Mouse (Mus musculus): ENCODE measurements around the gene Tcf3. TPM values are rescaled to one million over a fixed set of nuclear protein-coding genes. Genes with fewer than 3 reads are reported as not detected.
A peak's percentile ranks its signal among the peaks of the same experiment; 100 is the strongest.

The Tcf3 gene
- polyA plus RNA-seq (2015; fragmentation: Nextera tagmentation; extraction: Ambion mirVana) = 122 and 126 TPM in 2 replicates

GRCm38 (mm10) chr10:80433513-80434232, at the start of gene Tcf3:
Tcf3 (minus strand) TSS chr10:80433647.
- peak within 1 kb of the TSS; percentile 88 for H3K9ac ChIP-seq
- no peaks in the 10 kb centered on the region for H3K9me3 ChIP-seq
- ATAC-seq (ENCODE audit: borderline replicate concordance, extremely low read depth, low FRiP score, low TSS enrichment) = peak; percentile 92
- peaks cover 20% of the 10 kb centered on the region for H3K36me3 ChIP-seq
- no peaks in the 10 kb centered on the region for H3K27me3 ChIP-seq
- H3K4me3 ChIP-seq = peak within 1 kb of the TSS; percentile 95
- peaks cover 30% of the 10 kb centered on the region for H3K4me1 ChIP-seq
- peak within 1 kb of the TSS; percentile 84 for H3K27ac ChIP-seq
- under 1% methylated on average over 47 of the region's 61 CpGs for WGBS
- H3K4me2 ChIP-seq = peak within 1 kb of the TSS; percentile 80

- peaks cover 82% of the 10 kb centered on the region for H3K27me3 ChIP-seq
- H3K4me3 ChIP-seq = no peak overlapping the region
- H3K9ac ChIP-seq = no peak overlapping the region
- H3K27ac ChIP-seq = no peak overlapping the region
- H3K36me3 ChIP-seq = no peaks in the 10 kb centered on the region
- no peak for ATAC-seq (ENCODE audit: borderline replicate concordance, extremely low read depth, low FRiP score, low TSS enrichment)
- WGBS = 14% methylated on average over 5 of the region's 5 CpGs
- H3K4me1 ChIP-seq = peaks cover 10% of the 10 kb centered on the region; the same call in 1 of the 2 replicates
- H3K4me2 ChIP-seq = no peak overlapping the region
- H3K9me3 ChIP-seq = no peaks in the 10 kb centered on the region
Observed at GRCm38 (mm10) chr10:80481002-80481401, 47.6 kb upstream of the Tcf3 start.

- Histone ChIP-seq H3K9ac (no peak overlapping the region), H3K36me3 (no peaks in the 10 kb centered on the region), H3K9me3 (no peaks in the 10 kb centered on the region), H3K4me3 (no peak overlapping the region), H3K27me3 (peaks cover 62% of the 10 kb centered on the region), H3K4me1 (peaks cover 14% of the 10 kb centered on the region), H3K4me2 (no peak overlapping the region), H3K27ac (no peak overlapping the region)
- ATAC-seq (ENCODE audit: borderline replicate concordance, extremely low read depth, low FRiP score, low TSS enrichment) = no peak
- 73% methylated on average over 5 of the region's 5 CpGs for WGBS
Observed at GRCm38 (mm10) chr10:80478531-80478930, 45.1 kb upstream of the Tcf3 start.

GRCm38 (mm10) chr10:80475290-80475959, 42.0 kb upstream of the Tcf3 start:
- Histone ChIP-seq H3K9me3 (no peaks in the 10 kb centered on the region), H3K9ac (peak overlapping the region; percentile 47), H3K36me3 (no peaks in the 10 kb centered on the region), H3K27ac (no peak overlapping the region), H3K4me2 (peak overlapping the region; percentile 89), H3K27me3 (peaks cover 62% of the 10 kb centered on the region), H3K4me1 (peaks cover 4% of the 10 kb centered on the region; the same call in 1 of the 2 replicates), H3K4me3 (peak overlapping the region; percentile 58)
- ATAC-seq (ENCODE audit: borderline replicate concordance, extremely low read depth, low FRiP score, low TSS enrichment) = peak; percentile 88
- WGBS = 1% methylated on average over 53 of the region's 58 CpGs

GRCm38 (mm10) chr10:80465066-80465465, 31.6 kb upstream of the Tcf3 start:
- Histone ChIP-seq H3K4me3 (no peak overlapping the region), H3K36me3 (no peaks in the 10 kb centered on the region), H3K4me1 (peaks cover 5% of the 10 kb centered on the region; the same call in 1 of the 2 replicates), H3K27ac (no peak overlapping the region), H3K9me3 (no peaks in the 10 kb centered on the region), H3K27me3 (peaks cover 60% of the 10 kb centered on the region), H3K4me2 (no peak overlapping the region), H3K9ac (no peak overlapping the region)
- 60% methylated on average over 5 of the region's 5 CpGs for WGBS
- ATAC-seq (ENCODE audit: borderline replicate concordance, extremely low read depth, low FRiP score, low TSS enrichment) = no peak

- H3K4me1 ChIP-seq = peaks cover 5% of the 10 kb centered on the region; the same call in 1 of the 2 replicates
- H3K9ac ChIP-seq = no peak overlapping the region
- no peaks in the 10 kb centered on the region for H3K36me3 ChIP-seq
- peak overlapping the region; percentile 27; the same call in 1 of the 2 replicates for H3K4me2 ChIP-seq
- no peak for ATAC-seq (ENCODE audit: borderline replicate concordance, extremely low read depth, low FRiP score, low TSS enrichment)
- no peaks in the 10 kb centered on the region for H3K9me3 ChIP-seq
- 12% methylated on average over 18 of the region's 19 CpGs for WGBS
- no peak overlapping the region for H3K27ac ChIP-seq
- H3K4me3 ChIP-seq = no peak overlapping the region
- H3K27me3 ChIP-seq = peaks cover 54% of the 10 kb centered on the region
Observed at GRCm38 (mm10) chr10:80464381-80465035, 31.1 kb upstream of the Tcf3 start.

- Histone ChIP-seq H3K9ac (no peak overlapping the region), H3K36me3 (no peaks in the 10 kb centered on the region), H3K27ac (no peak overlapping the region), H3K27me3 (peaks cover 36% of the 10 kb centered on the region), H3K4me1 (peaks cover 5% of the 10 kb centered on the region; the same call in 1 of the 2 replicates), H3K9me3 (no peaks in the 10 kb centered on the region), H3K4me3 (no peak overlapping the region), H3K4me2 (no peak overlapping the region)
- WGBS = 62% methylated on average over 7 of the region's 7 CpGs
- no peak for ATAC-seq (ENCODE audit: borderline replicate concordance, extremely low read depth, low FRiP score, low TSS enrichment)
Observed at GRCm38 (mm10) chr10:80461346-80461745, 27.9 kb upstream of the Tcf3 start.

- H3K27ac ChIP-seq = no peak overlapping the region
- peaks cover 5% of the 10 kb centered on the region; the same call in 1 of the 2 replicates for H3K4me1 ChIP-seq
- no peaks in the 10 kb centered on the region for H3K9me3 ChIP-seq
- no peaks in the 10 kb centered on the region for H3K36me3 ChIP-seq
- H3K27me3 ChIP-seq = peaks cover 31% of the 10 kb centered on the region
- ATAC-seq (ENCODE audit: borderline replicate concordance, extremely low read depth, low FRiP score, low TSS enrichment) = no peak
- WGBS = 57% methylated on average over 4 of the region's 4 CpGs
- no peak overlapping the region for H3K4me2 ChIP-seq
- no peak overlapping the region for H3K4me3 ChIP-seq
- no peak overlapping the region for H3K9ac ChIP-seq
Observed at GRCm38 (mm10) chr10:80460324-80460723, 26.9 kb upstream of the Tcf3 start.

- Histone ChIP-seq H3K4me1 (peaks cover 4% of the 10 kb centered on the region; the same call in 1 of the 2 replicates), H3K9ac (no peak overlapping the region), H3K4me2 (no peak overlapping the region), H3K27me3 (peaks cover 27% of the 10 kb centered on the region), H3K9me3 (no peaks in the 10 kb centered on the region), H3K36me3 (no peaks in the 10 kb centered on the region), H3K4me3 (no peak overlapping the region), H3K27ac (no peak overlapping the region)
- 90% methylated on average over 11 of the region's 11 CpGs for WGBS
- no peak for ATAC-seq (ENCODE audit: borderline replicate concordance, extremely low read depth, low FRiP score, low TSS enrichment)
Observed at GRCm38 (mm10) chr10:80459671-80460070, 26.2 kb upstream of the Tcf3 start.

GRCm38 (mm10) chr10:80459236-80459635, 25.8 kb upstream of the Tcf3 start:
- H3K4me1 ChIP-seq = no peaks in the 10 kb centered on the region
- H3K4me2 ChIP-seq = no peak overlapping the region
- H3K4me3 ChIP-seq = no peak overlapping the region
- no peaks in the 10 kb centered on the region for H3K36me3 ChIP-seq
- peaks cover 27% of the 10 kb centered on the region for H3K27me3 ChIP-seq
- no peaks in the 10 kb centered on the region for H3K9me3 ChIP-seq
- H3K27ac ChIP-seq = no peak overlapping the region
- no peak overlapping the region for H3K9ac ChIP-seq
- 72% methylated on average over 10 of the region's 10 CpGs for WGBS
- no peak for ATAC-seq (ENCODE audit: borderline replicate concordance, extremely low read depth, low FRiP score, low TSS enrichment)

- Histone ChIP-seq H3K27ac (no peak overlapping the region), H3K4me1 (no peaks in the 10 kb centered on the region), H3K27me3 (peaks cover 15% of the 10 kb centered on the region; the same call in 1 of the 2 replicates), H3K9ac (no peak overlapping the region), H3K4me2 (no peak overlapping the region), H3K36me3 (no peaks in the 10 kb centered on the region), H3K4me3 (no peak overlapping the region), H3K9me3 (no peaks in the 10 kb centered on the region)
- 71% methylated on average over 5 of the region's 5 CpGs for WGBS
- ATAC-seq (ENCODE audit: borderline replicate concordance, extremely low read depth, low FRiP score, low TSS enrichment) = no peak
Observed at GRCm38 (mm10) chr10:80455697-80456096, 22.2 kb upstream of the Tcf3 start.
